Mouse (Mus musculus): ENCODE measurements around the gene Bckdk. TPM values are rescaled to one million over a fixed set of nuclear protein-coding genes. Genes with fewer than 3 reads are reported as not detected.

Gene Bckdk
- total RNA-seq (2023; ENCODE audit: inconsistent age) = 24.4 to 36.9 TPM (median 28.0 TPM) in 4 replicates

DNA sequence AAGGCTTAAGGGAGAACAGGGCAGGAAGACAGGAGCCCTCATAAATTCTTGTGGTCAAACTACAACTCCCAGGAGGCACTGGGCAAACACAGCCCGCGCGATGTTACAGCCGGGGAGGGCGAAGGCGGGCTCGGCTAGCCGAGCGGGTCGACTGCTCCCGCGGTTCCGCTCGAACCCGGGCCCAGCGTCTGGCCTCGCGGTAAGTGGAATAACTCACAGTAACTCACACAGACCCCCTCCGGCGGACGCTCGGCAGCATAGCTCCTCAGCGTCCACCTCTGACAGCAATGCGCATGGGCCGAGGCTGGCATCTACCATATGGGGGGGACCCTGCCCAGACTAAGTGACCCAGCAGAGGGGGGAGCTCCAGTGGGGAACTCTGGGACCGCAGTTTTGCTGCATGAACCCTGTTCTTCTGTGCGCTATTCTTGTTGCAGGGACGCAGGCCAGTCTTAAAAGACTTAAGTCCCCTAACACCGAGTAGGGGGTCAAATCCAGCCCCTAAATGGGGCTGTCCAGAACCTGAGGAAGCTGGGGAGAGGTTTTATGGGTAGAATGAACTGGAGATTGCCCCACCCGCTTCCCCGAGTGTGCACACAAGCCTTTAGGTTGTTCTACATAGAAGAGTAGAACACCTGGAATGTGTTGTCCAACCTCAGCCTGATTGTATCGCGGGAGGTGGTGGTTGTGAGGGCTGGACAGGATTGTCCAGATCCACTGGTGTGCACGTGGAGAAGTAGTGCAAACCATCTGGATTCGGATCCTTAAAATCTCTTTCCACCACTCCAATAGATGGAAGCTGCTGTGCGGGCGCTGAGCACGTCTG is at the start of gene Bckdk:
Gene Bckdk (plus strand): TSS at position 112 of the 826 bp plus-strand sequence.

GRCm38 (mm10) chr7:127876041-127876466 is 27.8 kb upstream of the Bckdk start, which contains the start of gene Zfp646:
Gene Zfp646, plus strand, starts transcription at chr7:127876221.

GRCm38 (mm10) chr7:127876467-127877348 is 27.2 kb upstream of the Bckdk start, which contains the start of gene Zfp668:
Gene Zfp668, minus strand, starts transcription at chr7:127876828.

DNA sequence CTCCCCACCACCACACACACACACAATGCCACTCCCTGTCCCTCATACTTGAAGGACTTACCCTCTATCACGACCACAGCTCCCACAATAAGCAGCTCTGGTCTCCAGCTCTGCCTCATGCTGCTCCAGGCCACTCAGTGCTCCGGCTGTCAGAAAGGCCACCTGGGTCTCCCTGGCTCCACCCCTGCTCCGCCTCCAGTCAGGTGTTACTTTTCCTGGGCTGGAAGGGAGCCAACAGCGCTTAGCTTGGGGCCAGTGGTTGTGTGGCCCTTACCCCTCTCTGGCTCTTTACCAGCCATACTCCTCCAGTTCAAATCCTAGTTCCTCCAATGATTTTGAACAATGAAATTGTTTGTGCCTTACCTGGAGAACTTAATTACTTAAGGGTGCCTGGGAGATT is 13.1 kb upstream of the Bckdk start, which contains the start of gene Prss53:
Gene Prss53 (minus strand): TSS at position 173 of the 400 bp plus-strand sequence.

DNA sequence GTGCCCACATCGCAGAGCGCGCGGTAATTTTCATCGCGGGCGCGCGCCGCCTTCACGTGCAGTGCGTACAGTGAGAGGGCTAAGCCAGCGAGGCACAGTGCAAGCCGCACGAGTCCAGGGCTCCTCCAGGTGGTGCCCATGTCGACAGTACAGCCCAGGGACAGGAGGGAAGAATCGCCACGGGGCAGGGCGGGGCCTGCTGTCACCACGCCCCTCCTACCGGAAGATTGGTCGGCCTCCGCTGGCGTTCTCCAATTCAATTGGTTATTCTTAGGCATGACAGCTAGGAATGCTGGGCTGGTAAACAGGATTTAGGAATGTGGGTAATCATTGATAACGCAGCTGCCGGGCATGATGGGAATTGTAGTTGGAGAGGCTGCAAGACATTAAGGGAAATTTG is 8.4 kb upstream of the Bckdk start, which contains the start of the genes Gm21974 and Vkorc1:
Gene Gm21974 (minus strand): TSS at position 13 of the 400 bp plus-strand sequence.
Gene Vkorc1 (minus strand): TSS at position 176 of the 400 bp plus-strand sequence.

DNA sequence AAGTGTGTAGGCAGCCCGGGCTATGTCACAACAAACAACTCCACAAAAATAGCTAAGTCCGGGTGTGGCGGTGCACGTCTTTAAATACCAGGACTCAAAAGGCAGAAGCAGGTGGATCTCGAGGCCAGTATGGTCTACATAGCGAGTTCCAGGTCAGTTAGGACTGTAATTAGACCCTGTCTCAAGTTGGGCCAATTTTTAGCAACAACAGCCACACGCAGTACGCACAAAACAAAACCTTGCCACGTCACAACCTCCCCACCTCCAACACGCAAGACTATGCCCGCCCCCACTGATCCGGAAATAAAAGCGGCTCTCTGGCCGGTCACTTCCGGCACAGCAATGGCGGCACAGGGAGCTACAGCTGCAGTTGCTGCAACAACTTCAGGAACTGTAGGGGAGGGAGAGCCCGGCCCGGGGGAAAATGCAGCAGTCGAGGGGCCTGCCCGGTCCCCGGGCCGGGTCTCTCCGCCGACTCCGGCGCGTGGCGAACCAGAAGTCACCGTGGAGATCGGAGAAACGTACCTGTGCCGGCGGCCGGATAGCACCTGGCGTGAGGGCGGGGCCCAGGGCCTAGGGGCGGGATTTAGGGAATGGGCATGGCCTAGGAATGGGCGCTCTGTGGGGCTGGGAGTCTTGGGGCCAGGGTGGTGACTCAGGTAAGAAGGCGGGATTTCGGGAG is 8.4 kb downstream of the Bckdk start, which contains the start of gene Kat8:
Gene Kat8 (plus strand): TSS at position 327 of the 682 bp plus-strand sequence.

DNA sequence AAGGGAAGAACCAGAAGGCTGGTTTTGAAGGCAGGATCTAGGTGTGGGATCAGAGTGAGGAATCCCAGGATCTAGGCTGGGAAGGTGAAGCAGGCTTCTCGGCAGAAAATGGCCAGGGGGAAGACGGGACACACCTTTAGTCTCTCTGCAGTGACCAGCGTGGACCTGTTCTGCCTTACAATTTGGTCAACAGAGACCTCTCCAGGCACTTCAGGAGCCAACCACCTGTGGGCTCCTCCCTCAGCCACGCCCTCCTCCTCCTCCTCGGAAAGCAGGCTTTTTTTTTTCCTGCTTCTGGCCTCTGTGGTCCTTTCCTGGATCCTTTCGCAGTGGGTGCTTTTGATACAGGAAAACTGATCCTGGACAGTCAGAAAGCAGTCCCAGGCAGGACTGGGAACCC is 26.0 kb downstream of the Bckdk start, which contains the start of gene Prss8:
Gene Prss8 (minus strand): TSS at position 182 of the 400 bp plus-strand sequence.

GRCm38 (mm10) chr7:127946470-127947023 is 42.7 kb downstream of the Bckdk start, which contains the start of gene Prss36:
Gene Prss36, minus strand, starts transcription at chr7:127946725.

Other genes starting within 250 kb of the Bckdk start
- 43.3 to 65.2 TPM (median 58.3 TPM) in 4 replicates for gene Bcl7c, start 195.1 kb upstream of the Bckdk start, total RNA-seq (2023; ENCODE audit: inconsistent age)
- not detected in 4 replicates for gene Ctf1, start 191.3 kb upstream of the Bckdk start, total RNA-seq (2023; ENCODE audit: inconsistent age)
- not detected in 4 replicates for gene Ctf2, start 171.9 kb upstream of the Bckdk start, total RNA-seq (2023; ENCODE audit: inconsistent age)
- 17.0 to 19.0 TPM (median 17.8 TPM) in 4 replicates for gene Fbxl19, start 159.5 kb upstream of the Bckdk start, total RNA-seq (2023; ENCODE audit: inconsistent age)
- gene Orai3, start 134.3 kb upstream of the Bckdk start, total RNA-seq (2023; ENCODE audit: inconsistent age) = 32.3 to 37.7 TPM (median 35.3 TPM) in 4 replicates
- 73.8 to 89.8 TPM (median 79.6 TPM) in 4 replicates for gene Setd1a, start 127.4 kb upstream of the Bckdk start, total RNA-seq (2023; ENCODE audit: inconsistent age)
- gene Gm49388, start 118.5 kb upstream of the Bckdk start, total RNA-seq (2023; ENCODE audit: inconsistent age) = 1.00 to 2.5 TPM (median 1.3 TPM) in 3 of 4 replicates, not detected in the other
- gene Hsd3b7, start 103.5 kb upstream of the Bckdk start, total RNA-seq (2023; ENCODE audit: inconsistent age) = 2.4 to 3.8 TPM (median 3.5 TPM) in 4 replicates
- gene Stx4a, start 79.8 kb upstream of the Bckdk start, total RNA-seq (2023; ENCODE audit: inconsistent age) = 141 to 145 TPM (median 144 TPM) in 4 replicates
- not detected in 4 replicates for gene Stx1b, start 79.5 kb upstream of the Bckdk start, total RNA-seq (2023; ENCODE audit: inconsistent age)
- 96.4 to 104 TPM (median 100 TPM) in 4 replicates for gene Zfp646, start 27.9 kb upstream of the Bckdk start, total RNA-seq (2023; ENCODE audit: inconsistent age)
- 10.2 to 19.0 TPM (median 14.3 TPM) in 4 replicates for gene Zfp668, start 27.3 kb upstream of the Bckdk start, total RNA-seq (2023; ENCODE audit: inconsistent age)
- gene Prss53, start 13.1 kb upstream of the Bckdk start, total RNA-seq (2023; ENCODE audit: inconsistent age) = 0.30 to 0.78 TPM (median 0.46 TPM) in 4 replicates
- gene Gm21974, start 8.6 kb upstream of the Bckdk start, total RNA-seq (2023; ENCODE audit: inconsistent age) = not detected in 4 replicates
- gene Vkorc1, start 8.5 kb upstream of the Bckdk start, total RNA-seq (2023; ENCODE audit: inconsistent age) = 13.7 to 16.1 TPM (median 14.6 TPM) in 4 replicates
- gene Kat8, start 8.4 kb downstream of the Bckdk start, total RNA-seq (2023; ENCODE audit: inconsistent age) = 42.4 to 44.8 TPM (median 42.7 TPM) in 4 replicates
- gene Prss8, start 26.0 kb downstream of the Bckdk start, total RNA-seq (2023; ENCODE audit: inconsistent age) = not detected in 4 replicates
- gene Prss36, start 42.6 kb downstream of the Bckdk start, total RNA-seq (2023; ENCODE audit: inconsistent age) = 2.5 to 4.6 TPM (median 3.6 TPM) in 4 replicates
- gene Fus, start 63.4 kb downstream of the Bckdk start, total RNA-seq (2023; ENCODE audit: inconsistent age) = 714 to 860 TPM (median 834 TPM) in 4 replicates
- 25.0 to 31.2 TPM (median 27.9 TPM) in 4 replicates for gene Pycard, start 89.8 kb downstream of the Bckdk start, total RNA-seq (2023; ENCODE audit: inconsistent age)
- 0.69 to 1.1 TPM (median 0.91 TPM) in 4 replicates for gene Trim72, start 99.9 kb downstream of the Bckdk start, total RNA-seq (2023; ENCODE audit: inconsistent age)
- gene Itgam, start 158.6 kb downstream of the Bckdk start, total RNA-seq (2023; ENCODE audit: inconsistent age) = 1.6 to 3.3 TPM (median 2.1 TPM) in 4 replicates
- not detected in 4 replicates for gene Gm49368, start 158.6 kb downstream of the Bckdk start, total RNA-seq (2023; ENCODE audit: inconsistent age)
- 1.5 to 3.1 TPM (median 2.0 TPM) in 4 replicates for gene Itgax, start 225.5 kb downstream of the Bckdk start, total RNA-seq (2023; ENCODE audit: inconsistent age)

Data from B cell, adult (primary cell).